Mouse (Mus musculus): ENCODE measurements at regions not wholly inside any gene's neighbourhood (a gene's known extent, or its start where the extent isn't known, plus 50 kb on each side); places are given as distances from the start of the nearest gene placed in this dataset.

DNA sequence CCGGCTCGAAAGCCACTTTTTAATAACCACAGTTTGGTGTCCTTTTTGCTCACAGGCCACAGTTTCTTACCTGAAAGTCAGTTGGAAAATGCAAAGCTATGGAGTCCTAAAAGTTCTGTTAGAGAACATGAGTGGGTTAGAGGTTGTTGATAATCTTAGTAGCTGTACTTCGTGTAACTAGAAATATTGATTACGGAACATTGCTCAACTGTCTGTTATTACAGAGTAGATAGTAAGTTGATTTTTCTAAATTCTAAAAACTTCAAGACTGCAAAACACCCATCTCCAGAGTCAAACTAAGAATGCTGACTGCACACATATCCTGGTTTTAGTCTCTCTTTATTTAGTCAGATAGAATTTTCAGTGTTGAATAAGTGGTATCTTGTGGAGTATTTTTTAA, 111.0 kb downstream of the Slc38a4 start:
- DNase-seq (ENCODE audit: low spot score in 2 of 2), result no peak

DNA sequence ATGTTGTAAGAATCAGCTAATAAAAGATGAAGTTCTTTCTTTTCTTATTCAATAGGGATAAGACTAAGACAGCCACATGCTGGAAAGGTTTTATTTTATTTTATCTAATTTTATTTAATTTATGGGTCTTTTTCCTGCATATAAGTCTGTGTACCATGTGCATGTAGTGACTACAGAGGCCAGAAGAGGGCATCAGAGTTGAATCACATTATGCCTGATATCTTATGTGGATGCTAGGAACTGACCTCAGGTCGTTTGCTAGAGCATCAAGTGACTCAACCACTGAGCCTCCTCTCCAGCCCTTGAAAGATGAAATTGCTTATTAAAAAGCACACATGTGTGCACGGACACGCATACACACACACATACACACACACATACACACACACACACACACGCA, 113.1 kb downstream of the Slc38a4 start:
- no peak for DNase-seq (ENCODE audit: low spot score in 2 of 2)

DNA sequence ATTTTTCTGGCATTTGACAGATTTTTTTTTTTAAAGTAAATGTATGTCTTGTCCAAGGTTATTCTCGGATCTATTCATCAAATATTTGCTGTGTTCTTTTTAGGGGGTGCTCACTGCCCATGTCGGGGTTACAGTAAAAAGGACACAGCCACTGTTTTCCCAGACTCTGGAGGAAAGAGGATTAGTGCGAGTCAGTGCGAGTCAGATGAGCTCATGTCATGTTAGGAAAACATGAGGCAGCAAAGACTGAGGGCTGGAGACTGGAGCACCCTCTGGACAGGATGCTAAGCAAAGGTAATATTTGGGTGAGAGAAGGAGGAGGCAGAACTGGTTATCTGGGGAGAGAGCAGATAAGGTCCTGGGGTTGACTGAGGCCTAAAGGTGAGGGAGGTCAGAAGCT, 117.3 kb downstream of the Slc38a4 start:
- DNase-seq (ENCODE audit: low spot score in 2 of 2), result no peak

DNA sequence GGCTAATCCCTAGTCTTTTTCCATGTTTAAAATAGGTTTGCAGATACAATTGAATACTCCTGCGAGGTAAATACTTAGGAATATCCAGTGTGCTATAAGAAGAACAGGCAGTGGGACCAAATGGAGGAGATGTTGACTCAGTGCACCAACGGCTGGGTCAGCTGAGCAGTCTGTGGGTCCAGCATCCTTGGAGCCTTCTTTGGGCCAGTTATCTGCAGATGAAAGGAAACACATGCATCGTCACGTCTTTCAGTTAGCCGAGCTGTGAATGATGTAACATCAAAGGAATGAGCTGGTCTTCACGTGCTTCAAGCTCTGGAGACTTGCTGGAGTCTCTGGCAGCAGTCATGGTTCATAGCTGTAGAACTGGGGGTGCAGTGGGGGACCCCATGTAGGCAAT, 118.1 kb downstream of the Slc38a4 start:
- no peak for DNase-seq (ENCODE audit: low spot score in 2 of 2)

DNA sequence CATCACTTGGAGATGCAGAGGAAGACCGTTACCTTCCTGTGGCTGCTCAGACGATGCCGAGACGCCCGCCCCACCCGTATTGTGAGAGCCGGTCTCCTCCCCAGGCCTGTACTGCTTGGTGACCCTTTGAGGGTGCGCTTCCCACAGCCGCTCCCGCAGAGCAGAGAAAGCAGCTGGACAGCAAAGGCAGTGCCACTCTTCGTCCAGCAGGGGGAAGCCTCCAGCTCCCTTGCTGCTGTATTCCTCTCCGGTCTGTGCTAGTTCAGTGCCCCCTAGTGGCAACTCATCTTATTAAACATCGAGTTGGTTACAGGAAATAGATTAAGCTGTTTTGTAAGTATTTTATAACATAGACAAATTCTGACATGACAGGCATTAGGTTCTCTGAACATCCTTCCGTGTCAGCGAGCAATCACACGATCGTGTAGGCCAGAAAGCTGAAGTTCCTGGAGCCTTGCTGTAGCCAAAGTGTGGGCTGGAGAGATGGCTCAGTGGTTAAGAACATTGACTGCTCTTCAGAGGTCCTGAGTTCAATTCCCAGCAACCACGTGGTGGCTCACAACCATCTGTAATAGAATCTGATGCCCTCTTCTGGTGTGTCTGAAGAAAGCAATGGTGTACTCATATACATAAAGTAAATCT, 118.9 kb downstream of the Slc38a4 start:
- peak; percentile 84 for DNase-seq (ENCODE audit: low spot score in 2 of 2)

DNA sequence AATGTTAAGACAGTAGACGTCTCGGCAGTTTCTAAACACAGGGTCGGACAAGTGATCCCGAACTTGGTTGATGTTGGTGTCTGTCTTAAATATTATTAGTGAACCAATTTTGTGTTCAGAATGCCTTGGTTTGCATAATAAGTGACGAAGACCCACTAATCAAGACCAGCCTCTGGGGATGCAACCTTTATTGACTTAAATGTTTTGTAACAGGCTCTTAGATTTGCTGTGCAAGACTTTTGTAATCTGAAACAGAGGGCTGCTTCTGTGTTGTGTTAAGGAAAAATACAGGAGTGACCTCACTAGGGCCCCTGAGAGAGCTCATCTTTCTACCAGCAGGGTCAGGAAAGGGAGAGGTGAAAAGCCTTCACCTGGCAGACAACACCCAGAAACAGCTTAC, 119.5 kb downstream of the Slc38a4 start:
- no peak for DNase-seq (ENCODE audit: low spot score in 2 of 2)

DNA sequence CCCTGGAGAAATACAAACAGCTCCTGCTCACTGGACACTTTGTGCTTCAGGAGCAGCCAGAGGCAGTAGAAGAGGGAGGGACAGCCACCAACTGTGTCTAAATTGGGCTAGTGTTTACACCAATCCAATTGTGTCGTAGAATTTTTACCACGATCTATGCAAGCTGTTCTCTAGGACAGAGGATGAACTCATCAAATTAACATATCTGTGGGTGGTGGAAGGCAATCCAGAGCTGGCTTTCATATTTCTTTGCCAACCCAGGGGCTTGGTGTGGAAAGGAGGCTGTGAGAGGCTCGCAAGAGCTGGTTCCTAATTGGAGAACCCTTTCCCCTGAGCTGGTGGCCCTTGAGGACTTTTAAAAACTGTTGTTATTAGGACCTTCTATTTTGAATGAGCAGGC, 122.3 kb downstream of the Slc38a4 start:
- DNase-seq (ENCODE audit: low spot score in 2 of 2), result peak; percentile 46 to 48

DNA sequence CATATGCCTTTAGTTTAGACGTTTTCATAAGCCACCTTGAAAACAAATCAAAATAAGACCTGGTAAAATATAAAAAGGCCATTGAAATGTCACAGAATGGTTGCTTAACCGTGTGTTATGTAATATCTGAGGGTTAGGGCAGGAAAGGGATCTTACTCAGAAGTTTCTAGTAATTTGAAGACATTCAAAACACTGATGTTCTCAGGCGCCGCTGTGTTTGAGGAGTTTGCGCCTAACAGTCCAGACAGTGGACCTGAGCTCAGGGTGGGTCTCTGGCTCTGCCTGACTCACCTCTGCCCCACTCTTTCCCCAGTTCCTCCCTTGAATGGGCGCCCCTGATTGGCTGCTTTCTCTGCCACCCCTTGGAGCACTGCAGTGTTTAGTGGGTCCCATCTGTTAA, 125.2 kb downstream of the Slc38a4 start:
- no peak for DNase-seq (ENCODE audit: low spot score in 2 of 2)

DNA sequence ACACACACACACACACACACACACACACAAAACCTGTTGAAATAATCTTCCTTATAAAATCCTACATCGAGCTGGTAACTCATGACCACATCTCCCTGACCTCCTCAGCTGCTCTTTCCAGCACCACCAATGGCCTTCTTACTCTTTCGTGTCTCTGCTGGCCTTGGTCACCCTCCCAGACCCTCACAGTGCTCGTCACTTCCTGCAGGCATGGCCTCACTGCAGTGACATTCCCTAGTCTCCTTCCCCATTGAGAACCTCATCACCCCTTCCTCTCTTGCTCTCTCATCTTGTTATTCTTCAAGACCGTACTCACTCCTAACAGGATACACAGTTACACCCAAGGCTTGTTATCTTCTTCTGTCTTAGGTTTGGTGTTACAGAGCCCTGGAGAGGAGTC, 126.0 kb downstream of the Slc38a4 start:
- no peak for DNase-seq (ENCODE audit: low spot score in 2 of 2)

DNA sequence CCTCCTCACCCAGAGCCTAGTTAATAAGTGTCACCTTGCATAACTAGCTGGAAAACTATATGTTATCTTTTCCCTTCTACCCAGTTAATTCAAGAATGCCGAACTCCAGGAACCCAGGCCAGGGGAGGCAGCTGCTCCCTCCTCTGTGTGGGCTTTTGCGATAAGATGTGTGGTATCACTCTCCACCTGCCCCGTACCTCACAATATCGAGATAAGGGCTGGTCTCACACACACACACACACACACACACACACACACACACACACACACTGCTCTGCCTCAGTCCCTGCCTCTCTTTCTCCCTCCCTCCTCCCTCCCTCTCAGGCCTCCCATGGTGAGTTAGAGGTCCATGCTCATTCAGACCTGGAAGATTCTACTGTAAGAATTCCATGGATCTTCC, 127.1 kb downstream of the Slc38a4 start:
- no peak for DNase-seq (ENCODE audit: low spot score in 2 of 2)

DNA sequence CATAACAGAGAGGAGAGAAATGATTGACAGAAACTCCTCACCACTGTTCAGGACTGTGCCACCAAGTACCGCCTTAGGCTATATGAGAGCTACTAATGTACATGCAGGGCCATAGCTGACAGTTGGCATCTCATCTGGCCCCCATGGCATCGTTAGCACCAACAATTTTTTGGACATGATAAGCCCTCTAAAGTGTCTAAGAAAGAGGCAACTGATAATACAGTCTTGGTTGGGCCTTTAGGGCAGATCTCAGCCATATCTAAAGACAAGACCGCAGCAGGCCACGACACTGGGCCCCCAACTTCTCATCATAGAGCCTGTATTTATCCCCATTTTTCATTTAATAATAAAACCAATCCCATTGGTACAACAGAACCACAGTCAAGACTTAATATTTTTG, 128.1 kb downstream of the Slc38a4 start:
- no peak for DNase-seq (ENCODE audit: low spot score in 2 of 2)

DNA sequence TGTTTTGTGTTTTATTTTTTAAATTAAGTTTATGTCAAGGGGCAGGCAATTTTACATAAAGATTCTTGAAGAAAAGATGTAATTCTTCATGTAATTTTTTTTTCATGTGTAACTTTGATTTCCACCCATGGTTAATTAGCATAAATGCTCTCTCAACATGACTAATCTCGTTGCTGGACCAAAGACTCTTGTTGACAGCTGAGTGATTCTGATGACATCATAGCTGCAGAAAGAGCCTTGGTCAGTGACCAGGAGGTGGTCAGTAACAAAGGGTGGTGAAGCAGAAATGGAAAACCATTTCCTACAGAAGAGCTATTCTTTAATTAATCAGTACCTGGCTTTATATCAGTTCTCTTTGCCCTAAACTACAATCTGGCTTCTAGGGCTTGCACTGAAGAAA, 129.1 kb downstream of the Slc38a4 start:
- DNase-seq (ENCODE audit: low spot score in 2 of 2), result no peak

DNA sequence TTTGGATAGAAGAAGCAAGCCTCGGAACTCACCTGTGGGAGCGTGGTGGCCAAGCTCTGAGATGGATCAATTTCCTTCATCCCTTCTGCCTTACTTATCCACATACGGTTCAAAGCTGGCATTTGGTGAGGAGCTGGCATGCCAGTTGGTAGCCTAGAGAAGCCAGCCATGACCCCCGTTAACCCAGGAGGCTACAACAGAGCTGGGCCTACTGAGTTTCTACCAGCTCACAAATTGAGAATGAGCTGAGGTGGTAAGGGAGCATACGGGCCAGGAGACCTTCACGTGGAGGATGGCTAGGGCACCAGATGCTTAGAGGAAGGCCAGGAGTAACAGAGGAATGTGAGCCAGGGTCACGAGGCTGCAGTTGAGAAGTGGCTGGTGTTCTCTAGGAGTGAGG, 139.2 kb downstream of the Slc38a4 start:
- DNase-seq (ENCODE audit: low spot score in 2 of 2), result no peak

DNA sequence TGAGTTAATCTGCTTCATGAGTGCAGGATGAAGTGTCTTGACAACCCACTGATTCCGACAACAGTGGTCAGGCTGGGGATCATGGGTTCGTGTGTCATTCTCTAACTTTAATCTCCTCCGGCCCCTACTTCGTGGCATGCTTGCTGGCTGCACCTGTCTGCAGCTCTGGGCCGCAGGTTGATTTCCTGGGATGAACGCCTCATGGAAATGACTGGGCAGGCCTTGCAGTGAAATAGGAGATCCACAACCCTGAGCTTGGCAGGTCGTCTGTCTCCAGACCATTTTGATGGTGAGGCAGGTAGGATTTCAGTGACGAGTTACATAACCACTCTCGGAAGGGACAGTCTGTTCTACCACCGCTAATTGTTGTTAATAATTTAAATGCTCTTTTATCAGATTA, 140.2 kb downstream of the Slc38a4 start:
- DNase-seq (ENCODE audit: low spot score in 2 of 2), result no peak

DNA sequence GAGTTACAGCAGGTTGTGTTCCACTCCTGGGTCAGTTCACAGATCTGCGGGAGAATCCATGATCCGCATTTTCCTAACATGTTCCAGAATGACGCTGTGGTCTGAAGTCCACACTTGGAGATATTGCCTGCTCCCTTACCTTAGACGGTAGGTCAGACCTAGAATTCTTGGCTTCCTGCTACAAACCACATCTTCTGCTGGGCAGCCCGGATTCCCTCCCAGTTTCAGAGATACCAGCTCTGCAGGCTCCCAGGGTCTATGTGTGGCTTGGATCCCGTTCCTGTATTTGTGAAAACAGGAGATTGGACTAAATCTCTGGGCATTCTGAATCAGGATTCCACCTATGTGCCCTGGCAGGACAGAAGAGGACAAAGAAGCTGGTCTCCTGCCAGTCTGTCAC, 140.8 kb downstream of the Slc38a4 start:
- DNase-seq (ENCODE audit: low spot score in 2 of 2), result no peak

DNA sequence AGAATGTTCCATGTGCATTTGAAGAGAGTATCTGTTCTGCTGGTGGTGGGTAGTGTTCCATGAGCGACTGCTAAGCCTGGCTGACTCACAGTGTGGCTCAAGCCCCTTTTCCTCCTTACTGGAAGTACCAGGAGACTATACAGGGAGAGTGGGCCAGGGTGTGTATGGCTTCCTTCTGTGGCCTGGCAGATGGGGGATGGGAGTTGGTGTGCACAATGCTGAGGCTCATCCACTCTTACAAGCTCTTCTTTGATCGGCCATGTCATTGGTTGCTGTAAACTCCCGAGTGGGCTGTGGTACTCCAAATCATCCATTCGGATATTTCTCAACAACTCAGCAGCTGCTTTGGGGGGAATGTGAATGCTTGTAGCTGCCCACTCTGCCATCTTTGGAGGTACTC, 150.2 kb downstream of the Slc38a4 start:
- DNase-seq (ENCODE audit: low spot score in 2 of 2), result no peak

DNA sequence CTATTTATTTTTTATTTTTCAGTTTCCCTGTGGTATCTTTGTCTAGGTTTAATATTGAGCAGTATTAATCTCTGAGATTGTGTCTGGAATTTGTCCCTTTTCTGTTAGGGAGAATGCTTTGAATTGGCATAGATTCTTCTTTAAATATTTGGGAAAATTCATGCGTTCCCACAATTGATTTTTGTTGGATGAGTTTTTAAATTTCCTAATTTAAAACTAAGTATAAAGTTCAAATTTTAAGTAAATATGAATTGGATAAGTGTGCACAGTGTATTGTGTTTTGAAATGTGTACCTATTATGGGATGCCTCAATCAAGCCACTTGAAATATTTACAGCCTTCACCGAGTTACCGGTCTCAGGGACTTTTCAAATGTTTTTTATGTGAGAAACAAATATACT, 152.3 kb downstream of the Slc38a4 start:
- no peak for DNase-seq (ENCODE audit: low spot score in 2 of 2)

DNA sequence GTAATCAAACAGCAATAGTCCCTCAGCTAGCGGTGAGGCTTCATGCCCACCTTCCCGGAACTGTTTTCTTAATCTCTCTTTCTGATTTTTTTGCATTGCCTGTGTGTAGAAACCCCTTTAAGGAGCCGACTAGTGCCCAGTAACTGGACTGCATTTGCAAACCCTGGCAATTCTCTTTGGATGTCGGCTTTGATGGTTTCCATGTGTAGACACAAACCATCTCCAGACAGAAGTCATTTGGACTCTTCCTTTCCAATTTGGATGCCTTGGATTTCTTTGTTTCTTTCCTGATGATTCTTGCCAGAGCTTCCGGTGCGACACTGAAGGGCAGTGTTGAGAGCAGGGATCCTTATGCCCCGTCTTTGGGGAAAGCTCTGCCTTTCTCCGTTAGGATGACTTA, 153.0 kb downstream of the Slc38a4 start:
- DNase-seq (ENCODE audit: low spot score in 2 of 2), result no peak

DNA sequence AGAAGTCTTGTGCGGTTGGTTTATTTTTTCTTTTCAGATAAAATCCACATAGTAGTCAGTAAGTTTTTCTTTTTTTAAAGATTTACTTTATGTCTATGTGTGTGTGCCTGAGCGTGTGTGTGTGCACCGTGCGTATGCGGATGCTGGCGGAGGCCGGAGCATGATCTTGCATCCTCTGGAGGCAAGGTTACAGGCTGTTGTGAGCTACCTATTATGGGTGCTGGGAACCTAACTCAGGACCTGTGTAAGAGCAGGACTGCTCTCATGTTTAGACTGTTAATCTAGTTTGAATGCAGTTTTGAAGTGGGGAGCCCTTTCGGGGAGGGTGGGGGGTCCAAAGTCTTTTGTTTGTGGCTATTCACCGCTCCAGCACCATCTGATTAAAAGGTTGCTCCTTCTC, 154.1 kb downstream of the Slc38a4 start:
- no peak for DNase-seq (ENCODE audit: low spot score in 2 of 2)

DNA sequence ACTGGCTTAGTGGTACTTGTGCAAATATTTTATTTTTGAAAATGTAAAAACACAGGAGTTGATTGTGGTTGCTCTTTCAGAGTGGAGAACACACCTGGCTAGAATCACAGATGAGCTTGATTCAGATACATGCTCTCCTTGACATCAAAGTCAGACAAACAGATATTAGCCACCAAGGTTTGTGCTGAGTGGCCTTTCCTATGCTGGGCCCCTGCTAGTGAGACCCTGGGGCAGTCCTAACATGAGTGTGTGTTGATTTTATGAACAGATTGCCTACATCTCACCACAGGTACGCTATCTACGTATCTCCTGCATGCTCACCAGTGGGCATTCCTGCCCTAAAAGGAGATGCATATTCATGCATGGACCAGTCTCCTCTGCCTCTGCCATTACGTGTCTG, 157.5 kb downstream of the Slc38a4 start:
- DNase-seq (ENCODE audit: low spot score in 2 of 2), result no peak

DNA sequence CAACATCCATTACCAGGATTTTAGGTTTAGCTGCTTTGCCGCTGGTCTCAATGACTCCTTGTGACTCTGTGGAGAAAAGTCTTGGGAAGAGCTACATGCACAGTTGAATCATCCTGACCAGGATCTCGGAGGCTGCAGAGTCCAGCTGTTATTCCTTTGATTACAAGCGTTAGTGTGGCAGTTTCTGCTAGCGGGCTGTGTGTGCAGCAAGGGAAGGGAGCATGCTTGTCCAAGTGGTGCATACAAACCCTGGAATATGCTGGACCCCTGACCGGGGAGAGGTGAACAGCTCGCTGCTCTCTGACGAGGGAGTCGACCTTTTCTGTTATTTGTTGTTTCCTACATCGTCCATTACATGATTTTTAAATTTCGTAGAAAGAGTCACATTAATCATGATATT, 170.9 kb downstream of the Slc38a4 start:
- DNase-seq (ENCODE audit: low spot score in 2 of 2), result no peak

DNA sequence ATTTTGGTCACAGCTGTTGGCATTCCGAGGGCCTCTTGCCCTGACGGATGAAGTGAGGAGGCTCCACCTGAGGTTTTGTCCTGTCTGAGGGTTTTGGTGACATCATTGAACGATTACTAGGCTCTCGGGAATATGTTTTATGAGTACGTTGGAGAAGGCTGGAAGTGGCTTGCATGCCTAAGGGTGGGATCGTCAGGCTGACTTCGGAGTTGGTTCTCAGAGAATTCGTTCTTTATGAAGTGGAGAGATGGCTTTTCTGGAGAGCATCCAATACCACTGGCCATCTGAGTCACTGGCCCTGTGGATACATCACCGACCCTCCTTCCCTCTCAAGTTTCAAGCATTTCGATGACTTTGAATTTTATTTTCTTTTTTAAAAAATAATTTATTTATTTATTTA, 172.0 kb downstream of the Slc38a4 start:
- no peak for DNase-seq (ENCODE audit: low spot score in 2 of 2)

DNA sequence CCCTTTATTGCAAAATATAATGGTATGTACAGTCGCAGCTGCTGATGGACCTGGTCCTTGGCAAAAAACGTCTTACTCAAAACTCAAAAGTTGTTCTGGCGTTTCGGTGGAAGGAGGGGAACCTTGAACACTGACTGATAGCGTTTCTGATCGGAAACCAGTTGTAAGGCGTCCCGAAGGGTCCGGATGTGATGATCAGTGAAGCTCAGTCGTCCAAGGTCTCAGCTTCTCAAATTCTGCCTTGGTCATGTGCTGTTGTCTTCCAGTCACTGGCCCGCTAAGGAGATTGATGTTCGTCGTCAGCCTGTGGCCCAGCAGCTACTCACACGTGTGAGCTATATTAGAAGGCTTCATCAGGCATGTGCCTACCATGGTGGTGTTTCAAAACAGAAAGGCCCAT, 173.5 kb downstream of the Slc38a4 start:
- no peak for DNase-seq (ENCODE audit: low spot score in 2 of 2)

DNA sequence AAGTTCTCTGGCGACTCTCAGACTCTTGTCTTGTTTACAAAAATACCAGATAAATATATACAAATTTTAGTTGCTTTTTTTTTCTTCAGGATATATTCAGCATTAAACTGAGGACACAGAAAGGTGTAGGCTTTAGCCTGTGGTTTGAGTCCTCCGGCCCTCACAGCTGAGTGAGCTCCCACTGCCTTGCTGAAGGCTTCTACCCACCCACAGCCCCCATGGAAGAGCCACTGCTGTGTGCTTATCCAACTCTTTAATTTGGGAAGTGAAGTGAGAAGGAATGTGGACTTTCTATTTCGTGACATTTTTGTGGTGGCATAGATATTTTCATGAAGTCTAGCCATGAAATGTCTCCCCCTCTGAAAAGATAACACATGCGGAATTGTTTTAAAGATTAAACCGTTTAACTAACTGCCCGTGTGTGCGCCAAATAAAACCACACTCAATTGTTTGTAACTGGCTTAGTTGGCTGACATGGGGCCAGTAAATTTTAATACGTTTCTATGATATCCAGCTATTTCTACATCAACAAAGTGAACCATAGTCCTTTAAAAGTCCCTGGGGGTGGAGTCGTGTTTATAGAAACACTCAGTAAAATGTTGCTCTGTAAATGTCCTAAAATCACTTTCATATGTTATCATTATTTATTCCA, 174.1 kb downstream of the Slc38a4 start:
- no peak for DNase-seq (ENCODE audit: low spot score in 2 of 2)

Measured in layer of hippocampus, adult 8-10 months (tissue).